Mouse (Mus musculus): ENCODE results near the gene Knop1.

Knop1 gene

GRCm38 (mm10) chr7:118855877-118856304 lies at the start of gene Knop1:
Gene Knop1, minus strand, starts transcription at chr7:118856254.
- DNase-seq (ENCODE audit: low spot score) = no peak

GRCm38 (mm10) chr7:118904530-118904929 lies 48.5 kb upstream of the Knop1 start:
- no peak for DNase-seq (ENCODE audit: low spot score)

DNA sequence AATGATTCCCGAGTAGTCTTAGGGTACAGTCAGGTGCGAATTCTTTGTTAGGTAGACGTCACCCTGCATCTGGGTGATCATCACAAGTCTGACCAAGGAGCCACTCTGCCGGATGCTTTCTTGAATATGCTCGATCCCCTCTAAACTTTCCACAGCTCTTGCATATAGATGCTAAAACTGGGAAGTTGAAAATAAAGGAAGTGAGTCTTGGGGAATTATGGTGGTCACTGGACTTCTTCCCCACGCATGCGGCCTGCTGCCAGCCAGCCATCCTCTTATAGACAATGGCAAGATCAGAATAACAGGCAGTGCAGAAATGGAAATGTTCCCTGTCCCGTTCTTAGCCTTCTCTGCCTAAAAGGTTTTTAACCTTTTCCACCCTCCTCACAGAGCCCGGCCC lies 47.8 kb upstream of the Knop1 start:
- no peak for DNase-seq (ENCODE audit: low spot score)

- peak; percentile 44 for DNase-seq (ENCODE audit: low spot score)
Observed at GRCm38 (mm10) chr7:118902944-118903343, 46.9 kb upstream of the Knop1 start.

DNA sequence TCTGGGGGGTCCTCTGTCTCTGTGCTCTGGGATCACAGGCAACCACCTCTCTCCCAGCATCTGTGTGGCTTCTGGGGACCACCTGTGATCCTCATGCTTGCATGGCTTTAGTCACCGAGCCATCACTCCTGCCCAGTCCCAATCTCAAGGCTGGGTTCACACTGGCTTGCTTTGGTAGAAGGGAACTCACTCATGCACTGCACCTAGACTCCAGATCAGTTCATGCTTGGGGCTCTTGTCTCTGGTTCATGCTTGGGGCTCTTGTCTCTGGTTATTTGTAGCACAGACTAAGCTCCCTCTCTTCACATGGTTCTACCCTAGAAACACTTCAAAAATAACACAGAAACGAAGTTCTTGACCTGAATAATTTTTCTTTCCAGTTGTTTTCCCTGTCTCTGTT lies 44.0 kb upstream of the Knop1 start:
- no peak for DNase-seq (ENCODE audit: low spot score)

DNA sequence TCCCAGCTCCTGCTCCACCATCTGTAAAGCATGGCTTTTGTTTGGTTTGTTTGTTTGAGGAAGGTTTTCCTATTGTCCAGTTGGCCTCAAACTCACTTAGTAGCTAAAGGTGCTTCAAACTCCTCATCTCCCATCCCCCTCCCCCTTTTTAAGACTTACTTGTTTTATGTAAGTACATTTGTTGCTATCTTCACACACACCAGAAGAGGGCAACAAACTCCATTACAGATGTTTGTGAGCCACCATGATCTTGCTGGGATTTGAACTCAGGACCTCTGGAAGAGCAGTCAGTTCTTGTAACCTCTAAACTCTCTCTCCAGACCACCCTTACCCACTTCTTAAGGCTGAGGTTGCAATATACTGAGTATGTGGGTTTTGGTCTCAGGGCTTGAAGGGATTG lies 42.0 kb upstream of the Knop1 start:
- DNase-seq (ENCODE audit: low spot score) = no peak

GRCm38 (mm10) chr7:118895469-118896450 lies 39.7 kb upstream of the Knop1 start:
- DNase-seq (ENCODE audit: low spot score) = no peak

DNA sequence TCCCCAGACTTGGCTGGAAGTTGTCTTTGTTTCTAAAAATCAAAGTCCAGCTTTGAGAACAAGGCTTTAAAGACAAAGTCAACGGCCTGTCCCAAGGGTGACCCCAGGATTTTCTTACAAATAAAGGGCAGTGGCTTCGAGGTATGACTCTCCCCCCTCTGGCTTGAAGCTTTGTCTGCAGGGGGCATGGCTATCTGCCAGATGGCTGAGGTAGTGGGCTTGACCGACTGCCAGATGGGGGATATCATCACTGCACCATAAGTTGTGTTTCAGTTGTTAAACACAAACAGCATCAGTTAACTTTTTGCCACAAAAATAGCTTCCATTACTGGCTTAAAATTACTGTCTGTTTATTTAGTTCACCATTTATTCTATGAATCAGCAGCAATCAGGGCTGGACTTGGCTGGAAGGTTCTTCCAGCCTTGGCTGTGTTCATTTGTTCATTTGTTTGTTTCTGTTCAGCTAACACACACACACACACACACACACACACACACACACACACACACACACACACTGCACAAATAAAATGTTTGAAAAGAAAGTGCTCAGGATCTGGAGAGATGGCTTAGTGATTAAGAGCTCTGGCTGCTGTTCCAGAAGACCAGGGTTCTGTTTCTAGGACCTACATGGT lies 33.1 kb upstream of the Knop1 start:
- peak; percentile 27 for DNase-seq (ENCODE audit: low spot score)

- DNase-seq (ENCODE audit: low spot score) = no peak
Observed at GRCm38 (mm10) chr7:118887303-118888055, 31.4 kb upstream of the Knop1 start.

DNA sequence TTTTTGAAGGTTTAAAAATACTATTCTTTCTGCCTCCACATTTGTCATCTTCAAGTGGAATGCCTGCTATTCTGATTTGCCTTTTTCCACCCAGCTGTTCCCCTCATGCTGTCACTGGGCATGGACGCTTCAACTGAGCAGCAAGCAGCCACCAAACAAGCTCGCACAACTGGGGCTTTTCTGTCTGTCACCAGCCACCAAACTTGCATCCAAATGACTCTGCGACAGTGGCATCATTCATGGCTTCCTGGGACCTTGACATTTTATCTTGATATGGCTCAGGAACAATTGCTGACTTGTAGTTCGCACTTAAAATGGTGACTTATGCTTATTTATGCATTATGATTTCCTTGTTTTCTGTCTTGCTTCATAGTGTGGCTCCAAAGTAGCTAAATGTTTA lies 28.9 kb upstream of the Knop1 start:
- no peak for DNase-seq (ENCODE audit: low spot score)

GRCm38 (mm10) chr7:118883957-118884356 lies 27.9 kb upstream of the Knop1 start:
- DNase-seq (ENCODE audit: low spot score) = no peak

DNA sequence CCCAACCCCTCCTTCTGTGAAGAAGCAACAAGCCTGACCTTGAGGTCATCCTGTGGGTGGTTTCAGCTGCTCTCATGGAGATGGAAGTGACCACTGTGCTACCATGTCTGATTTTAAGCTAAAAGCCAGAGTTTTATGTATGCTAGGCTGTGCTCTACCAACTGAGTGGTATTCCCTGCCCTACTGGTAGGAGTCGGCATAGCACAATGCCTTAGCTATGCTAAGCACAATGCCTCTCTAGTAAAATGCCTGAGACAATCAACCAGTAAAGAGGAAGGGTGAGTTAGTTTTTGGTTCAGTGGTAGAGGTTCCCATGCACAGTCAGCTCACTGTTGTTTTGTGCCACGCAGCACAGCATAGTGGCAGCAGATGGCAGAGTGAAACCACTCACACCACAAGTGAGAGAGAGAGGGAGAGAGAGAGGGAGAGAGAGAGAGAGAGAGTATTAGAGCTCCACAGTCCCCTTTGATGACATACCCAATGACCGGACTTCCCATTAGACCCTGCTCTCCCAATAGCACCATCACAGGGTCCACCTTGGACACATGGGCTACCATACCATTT lies 23.5 kb upstream of the Knop1 start:
- DNase-seq (ENCODE audit: low spot score) = no peak

GRCm38 (mm10) chr7:118865362-118865761 lies 9.3 kb upstream of the Knop1 start:
- DNase-seq (ENCODE audit: low spot score) = no peak

DNA sequence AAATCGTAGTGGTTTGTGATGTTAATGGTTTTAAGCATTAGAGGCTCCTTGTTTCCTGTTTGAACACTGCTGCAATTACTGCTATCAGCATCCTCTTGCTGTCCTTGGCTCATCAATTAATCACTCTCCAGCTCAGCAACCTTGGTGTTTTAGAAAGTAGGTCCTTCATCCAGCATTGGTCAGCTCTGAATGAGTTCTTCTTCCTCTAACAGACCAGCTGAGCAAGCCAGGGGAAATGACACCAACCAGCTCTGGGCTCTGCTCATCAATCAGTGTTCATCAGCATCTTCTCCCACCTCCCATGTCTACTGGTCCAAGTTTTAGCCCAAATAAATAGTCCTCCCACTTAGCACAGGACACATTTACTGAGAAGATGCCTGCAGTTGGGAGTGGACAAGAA lies 2.6 kb upstream of the Knop1 start:
- no peak for DNase-seq (ENCODE audit: low spot score)

GRCm38 (mm10) chr7:118855171-118855876 lies 730 bp downstream of the Knop1 start, which contains the start of gene Iqck:
Gene Iqck, plus strand, starts transcription at chr7:118855752.
- DNase-seq (ENCODE audit: low spot score) = peak; percentile 89

- DNase-seq (ENCODE audit: low spot score) = no peak
Observed at GRCm38 (mm10) chr7:118854606-118855005, 1.4 kb downstream of the Knop1 start.

GRCm38 (mm10) chr7:118852611-118853010 lies 3.4 kb downstream of the Knop1 start:
- DNase-seq (ENCODE audit: low spot score) = no peak

GRCm38 (mm10) chr7:118851571-118851970 lies 4.5 kb downstream of the Knop1 start:
- no peak for DNase-seq (ENCODE audit: low spot score)

DNA sequence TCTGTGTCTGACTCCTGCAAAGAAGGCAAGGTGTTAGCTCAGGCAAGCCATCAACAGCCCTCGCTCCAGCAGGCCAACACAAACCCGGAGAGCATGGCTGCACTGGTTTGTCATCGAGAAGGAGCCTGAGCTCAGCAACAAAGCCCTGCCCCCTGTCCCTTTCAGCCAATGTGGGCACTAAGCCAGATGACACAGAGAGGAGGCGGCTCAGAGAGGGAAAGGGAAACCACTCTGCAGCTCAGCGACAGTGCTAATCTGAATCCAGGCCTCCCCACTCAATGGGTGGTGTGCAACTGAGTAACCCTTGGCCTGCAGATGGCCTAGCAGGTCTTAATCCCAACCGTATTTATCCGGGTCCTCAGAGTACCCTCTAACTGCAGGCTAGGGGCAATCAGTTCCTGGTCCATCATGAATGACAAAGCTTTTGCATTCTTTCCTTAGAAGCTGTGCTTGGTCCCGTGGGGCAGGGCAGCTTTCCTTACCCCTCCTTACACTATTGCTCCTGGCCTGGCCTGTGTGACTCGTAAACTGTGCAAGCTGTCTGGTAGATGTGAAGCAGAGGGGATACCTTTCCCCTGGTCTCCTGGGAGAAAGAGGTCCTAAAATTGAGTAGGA lies 5.3 kb downstream of the Knop1 start:
- DNase-seq (ENCODE audit: low spot score) = no peak

DNA sequence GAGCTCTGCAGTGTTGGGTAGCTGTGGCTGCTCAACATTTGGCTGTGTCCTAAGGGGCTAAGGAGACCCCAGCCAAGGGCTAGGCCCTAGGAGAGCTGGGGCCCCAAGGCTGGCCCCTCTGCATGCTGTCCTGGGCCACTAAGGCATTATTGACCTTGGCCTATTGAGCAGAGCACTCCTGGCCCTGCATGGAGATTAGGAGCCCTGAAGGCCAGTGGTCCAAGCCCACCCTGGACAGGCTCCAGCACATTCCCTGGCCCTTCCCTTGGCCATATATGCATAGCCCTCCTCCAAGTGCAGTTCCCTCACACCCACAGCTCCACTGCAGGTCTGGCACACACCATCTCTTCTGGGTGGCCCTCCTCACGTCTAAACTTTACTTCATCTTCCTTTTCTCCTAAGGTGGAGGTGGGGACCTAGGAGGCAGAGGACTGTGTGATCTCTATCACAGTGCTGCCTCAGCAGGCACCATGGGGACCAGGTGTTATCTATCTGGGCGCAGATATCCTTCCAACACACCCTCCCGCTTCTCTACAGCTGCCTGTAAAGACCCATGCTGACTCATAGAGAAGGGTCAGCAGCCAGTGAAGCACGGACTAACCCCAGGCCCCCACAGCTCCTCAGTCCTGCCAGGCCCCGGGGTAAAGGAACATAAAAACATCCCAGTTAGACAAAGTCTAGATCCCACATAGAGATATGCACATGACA lies 6.4 kb downstream of the Knop1 start:
- no peak for DNase-seq (ENCODE audit: low spot score)
